Mouse (Mus musculus): ENCODE data around the gene Dgkq. TPM values are rescaled to one million over a fixed set of nuclear protein-coding genes. Genes with fewer than 3 reads are reported as not detected.

Gene Dgkq
- polyA plus RNA-seq, 1 experiment from 2014 or later: 11.6 TPM

GRCm38 (mm10) chr5:108708419-108708818 is 38.9 kb upstream of the Dgkq start:
- ATAC-seq (ENCODE audit: insufficient read depth, low FRiP score, low TSS enrichment) (no peak), DNase-seq (ENCODE audit: low spot score) (no peak)
- WGBS: 96% methylated on average over 1 of the region's 1 CpGs
- no peak overlapping the region for H3K27ac ChIP-seq (ENCODE audit: low read depth, low read length)
- peaks cover 3% of the 10 kb centered on the region; the same call in 1 of the 2 replicates for H3K36me3 ChIP-seq (ENCODE audit: control insufficient read depth, insufficient read depth, low read length)
- H3K9ac ChIP-seq (ENCODE audit: low read length): no peak overlapping the region
- H3K4me2 ChIP-seq (ENCODE audit: low read depth): no peak overlapping the region
- no peaks in the 10 kb centered on the region for H3K4me1 ChIP-seq (ENCODE audit: control insufficient read depth, insufficient read depth, low read length)
- H3K9me3 ChIP-seq (ENCODE audit: control insufficient read depth, low read length): no peaks in the 10 kb centered on the region
- no peak overlapping the region for H3K4me3 ChIP-seq (ENCODE audit: low read depth, low read length)
- H3K27me3 ChIP-seq (ENCODE audit: control insufficient read depth, insufficient read depth, low read length): no peaks in the 10 kb centered on the region

- no peaks in the 10 kb centered on the region for H3K27me3 ChIP-seq (ENCODE audit: control insufficient read depth, insufficient read depth, low read length)
- WGBS: 85% methylated on average over 2 of the region's 2 CpGs
- H3K4me1 ChIP-seq (ENCODE audit: control insufficient read depth, insufficient read depth, low read length): no peaks in the 10 kb centered on the region
- no peak overlapping the region for H3K4me3 ChIP-seq (ENCODE audit: low read depth, low read length)
- DNase-seq (ENCODE audit: low spot score) (no peak), ATAC-seq (ENCODE audit: insufficient read depth, low FRiP score, low TSS enrichment) (no peak)
- H3K27ac ChIP-seq (ENCODE audit: low read depth, low read length): no peak overlapping the region
- H3K9ac ChIP-seq (ENCODE audit: low read length): no peak overlapping the region
- no peaks in the 10 kb centered on the region for H3K9me3 ChIP-seq (ENCODE audit: control insufficient read depth, low read length)
- no peak overlapping the region for H3K4me2 ChIP-seq (ENCODE audit: low read depth)
- H3K36me3 ChIP-seq (ENCODE audit: control insufficient read depth, insufficient read depth, low read length): peaks cover 5% of the 10 kb centered on the region
Observed at GRCm38 (mm10) chr5:108707758-108708157, 38.3 kb upstream of the Dgkq start.

- Histone ChIP-seq H3K27me3 (ENCODE audit: control insufficient read depth, insufficient read depth, low read length) (no peaks in the 10 kb centered on the region), H3K4me3 (ENCODE audit: low read depth, low read length) (no peak overlapping the region), H3K4me2 (ENCODE audit: low read depth) (no peak overlapping the region), H3K27ac (ENCODE audit: low read depth, low read length) (no peak overlapping the region), H3K36me3 (ENCODE audit: control insufficient read depth, insufficient read depth, low read length) (peaks cover 5% of the 10 kb centered on the region), H3K9ac (ENCODE audit: low read length) (no peak overlapping the region), H3K4me1 (ENCODE audit: control insufficient read depth, insufficient read depth, low read length) (no peaks in the 10 kb centered on the region; the same call in 1 of the 2 replicates), H3K9me3 (ENCODE audit: control insufficient read depth, low read length) (no peaks in the 10 kb centered on the region)
- DNase-seq (ENCODE audit: low spot score) (no peak), ATAC-seq (ENCODE audit: insufficient read depth, low FRiP score, low TSS enrichment) (no peak)
- WGBS: 81% methylated on average over 12 of the region's 12 CpGs
Observed at GRCm38 (mm10) chr5:108703754-108704626, 34.5 kb upstream of the Dgkq start.

- peaks cover 22% of the 10 kb centered on the region for H3K4me1 ChIP-seq (ENCODE audit: control insufficient read depth, insufficient read depth, low read length)
- no peak for DNase-seq (ENCODE audit: low spot score)
- no peaks in the 10 kb centered on the region for H3K9me3 ChIP-seq (ENCODE audit: control insufficient read depth, low read length)
- H3K27me3 ChIP-seq (ENCODE audit: control insufficient read depth, insufficient read depth, low read length): no peaks in the 10 kb centered on the region
- peaks cover 5% of the 10 kb centered on the region; the same call in 1 of the 2 replicates for H3K36me3 ChIP-seq (ENCODE audit: control insufficient read depth, insufficient read depth, low read length)
- ATAC-seq (ENCODE audit: insufficient read depth, low FRiP score, low TSS enrichment): no peak
- 83% methylated on average over 10 of the region's 10 CpGs for WGBS
- no peak overlapping the region for H3K9ac ChIP-seq (ENCODE audit: low read length)
- H3K4me3 ChIP-seq (ENCODE audit: low read depth, low read length): no peak overlapping the region
- no peak overlapping the region for H3K27ac ChIP-seq (ENCODE audit: low read depth, low read length)
- no peak overlapping the region for H3K4me2 ChIP-seq (ENCODE audit: low read depth)
Observed at GRCm38 (mm10) chr5:108701341-108702021, 32.0 kb upstream of the Dgkq start.

GRCm38 (mm10) chr5:108700346-108700745 is 30.9 kb upstream of the Dgkq start:
- no peak overlapping the region for H3K27ac ChIP-seq (ENCODE audit: low read depth, low read length)
- no peaks in the 10 kb centered on the region for H3K27me3 ChIP-seq (ENCODE audit: control insufficient read depth, insufficient read depth, low read length)
- no peak overlapping the region for H3K4me2 ChIP-seq (ENCODE audit: low read depth)
- H3K9ac ChIP-seq (ENCODE audit: low read length): no peak overlapping the region
- ATAC-seq (ENCODE audit: insufficient read depth, low FRiP score, low TSS enrichment) (no peak), DNase-seq (ENCODE audit: low spot score) (no peak)
- H3K36me3 ChIP-seq (ENCODE audit: control insufficient read depth, insufficient read depth, low read length): peaks cover 2% of the 10 kb centered on the region; the same call in 1 of the 2 replicates
- 58% methylated on average over 3 of the region's 3 CpGs for WGBS
- H3K4me1 ChIP-seq (ENCODE audit: control insufficient read depth, insufficient read depth, low read length): peaks cover 33% of the 10 kb centered on the region
- H3K4me3 ChIP-seq (ENCODE audit: low read depth, low read length): no peak overlapping the region
- no peaks in the 10 kb centered on the region for H3K9me3 ChIP-seq (ENCODE audit: control insufficient read depth, low read length)

- H3K36me3 ChIP-seq (ENCODE audit: control insufficient read depth, insufficient read depth, low read length): no peaks in the 10 kb centered on the region
- H3K4me2 ChIP-seq (ENCODE audit: low read depth): peak overlapping the region; percentile 6; the same call in 1 of the 2 replicates
- H3K9me3 ChIP-seq (ENCODE audit: control insufficient read depth, low read length): no peaks in the 10 kb centered on the region
- peaks cover 4% of the 10 kb centered on the region; the same call in 1 of the 2 replicates for H3K27me3 ChIP-seq (ENCODE audit: control insufficient read depth, insufficient read depth, low read length)
- no peak overlapping the region for H3K4me3 ChIP-seq (ENCODE audit: low read depth, low read length)
- H3K4me1 ChIP-seq (ENCODE audit: control insufficient read depth, insufficient read depth, low read length): peaks cover 39% of the 10 kb centered on the region
- peak overlapping the region; percentile 19; the same call in 1 of the 2 replicates for H3K9ac ChIP-seq (ENCODE audit: low read length)
- DNase-seq (ENCODE audit: low spot score): peak; percentile 81
- peak overlapping the region; percentile 73 for H3K27ac ChIP-seq (ENCODE audit: low read depth, low read length)
- 7% methylated on average over 4 of the region's 4 CpGs for WGBS
- peak; percentile 35 for ATAC-seq (ENCODE audit: insufficient read depth, low FRiP score, low TSS enrichment)
Observed at GRCm38 (mm10) chr5:108697341-108697753, 27.9 kb upstream of the Dgkq start.

- no peaks in the 10 kb centered on the region for H3K9me3 ChIP-seq (ENCODE audit: control insufficient read depth, low read length)
- ATAC-seq (ENCODE audit: insufficient read depth, low FRiP score, low TSS enrichment): no peak
- H3K36me3 ChIP-seq (ENCODE audit: control insufficient read depth, insufficient read depth, low read length): no peaks in the 10 kb centered on the region
- H3K4me2 ChIP-seq (ENCODE audit: low read depth): no peak overlapping the region
- H3K9ac ChIP-seq (ENCODE audit: low read length): no peak overlapping the region
- DNase-seq (ENCODE audit: low spot score): no peak
- H3K4me3 ChIP-seq (ENCODE audit: low read depth, low read length): no peak overlapping the region
- H3K27ac ChIP-seq (ENCODE audit: low read depth, low read length): no peak overlapping the region
- WGBS: 73% methylated on average over 3 of the region's 3 CpGs
- peaks cover 39% of the 10 kb centered on the region for H3K4me1 ChIP-seq (ENCODE audit: control insufficient read depth, insufficient read depth, low read length)
- peaks cover 4% of the 10 kb centered on the region; the same call in 1 of the 2 replicates for H3K27me3 ChIP-seq (ENCODE audit: control insufficient read depth, insufficient read depth, low read length)
Observed at GRCm38 (mm10) chr5:108696542-108696941, 27.1 kb upstream of the Dgkq start.

- Histone ChIP-seq H3K4me2 (ENCODE audit: low read depth) (no peak overlapping the region), H3K27ac (ENCODE audit: low read depth, low read length) (no peak overlapping the region), H3K36me3 (ENCODE audit: control insufficient read depth, insufficient read depth, low read length) (no peaks in the 10 kb centered on the region), H3K9me3 (ENCODE audit: control insufficient read depth, low read length) (no peaks in the 10 kb centered on the region), H3K27me3 (ENCODE audit: control insufficient read depth, insufficient read depth, low read length) (peaks cover 4% of the 10 kb centered on the region; the same call in 1 of the 2 replicates), H3K9ac (ENCODE audit: low read length) (no peak overlapping the region), H3K4me1 (ENCODE audit: control insufficient read depth, insufficient read depth, low read length) (peaks cover 39% of the 10 kb centered on the region), H3K4me3 (ENCODE audit: low read depth, low read length) (no peak overlapping the region)
- DNase-seq (ENCODE audit: low spot score) (no peak), ATAC-seq (ENCODE audit: insufficient read depth, low FRiP score, low TSS enrichment) (no peak)
- WGBS: 96% methylated on average over 12 of the region's 12 CpGs
Observed at GRCm38 (mm10) chr5:108695861-108696260, 26.4 kb upstream of the Dgkq start.
